Mouse (Mus musculus): ENCODE measurements around the gene Faap20.

Faap20 gene

GRCm38 (mm10) chr4:155284521-155285379, 35.1 kb downstream of the Faap20 start:
- no peak for DNase-seq (ENCODE audit: low spot score in 2 of 2)

DNA sequence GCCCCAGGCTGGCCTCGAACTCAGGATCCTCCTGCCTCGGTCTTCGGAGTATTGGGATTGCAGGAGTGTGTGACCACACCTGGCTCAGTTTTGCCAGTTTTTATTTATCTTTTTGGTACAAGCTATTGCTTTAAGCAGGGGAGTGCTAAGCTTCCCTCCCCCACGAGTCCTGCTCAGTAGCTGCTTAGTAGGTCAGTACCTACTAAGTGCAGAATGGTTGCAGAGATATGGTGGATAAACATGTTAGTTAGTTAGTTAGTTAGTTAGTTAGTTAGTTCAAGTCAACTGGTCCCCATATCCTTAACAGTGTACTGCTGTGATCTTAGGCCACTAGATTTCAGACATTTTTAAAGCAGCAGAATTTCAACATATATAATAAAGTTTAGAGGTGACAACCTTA, 36.5 kb downstream of the Faap20 start:
- no peak for DNase-seq (ENCODE audit: low spot score in 2 of 2)

DNA sequence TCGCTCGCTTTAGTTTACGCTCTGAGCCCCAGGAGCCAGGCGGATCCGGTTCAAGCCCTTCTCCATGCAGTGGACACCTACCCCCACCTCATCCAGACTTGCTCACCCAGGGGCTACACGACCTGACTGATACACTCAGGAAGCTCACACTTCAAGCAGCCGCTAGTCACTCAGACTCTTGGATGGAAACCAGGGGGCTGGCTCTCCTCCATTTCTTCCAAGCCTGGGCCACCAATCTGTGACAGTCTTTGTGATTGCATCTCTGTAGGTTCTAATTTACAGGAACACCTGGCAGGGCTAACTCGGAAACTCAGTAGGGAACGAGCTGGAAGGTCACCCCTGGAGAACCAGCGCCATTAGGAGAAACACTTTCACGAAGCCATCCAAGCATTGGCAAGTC, 38.1 kb downstream of the Faap20 start:
- DNase-seq (ENCODE audit: low spot score in 2 of 2) = no peak

- DNase-seq (ENCODE audit: low spot score in 2 of 2) = no peak
These were observed 39.0 kb downstream of the Faap20 start for GRCm38 (mm10) chr4:155288586-155288985.

- DNase-seq (ENCODE audit: low spot score in 2 of 2) = no peak
These were observed 40.4 kb downstream of the Faap20 start for GRCm38 (mm10) chr4:155290045-155290444.

- DNase-seq (ENCODE audit: low spot score in 2 of 2) = no peak
These were observed 43.3 kb downstream of the Faap20 start for GRCm38 (mm10) chr4:155292863-155293262.

DNA sequence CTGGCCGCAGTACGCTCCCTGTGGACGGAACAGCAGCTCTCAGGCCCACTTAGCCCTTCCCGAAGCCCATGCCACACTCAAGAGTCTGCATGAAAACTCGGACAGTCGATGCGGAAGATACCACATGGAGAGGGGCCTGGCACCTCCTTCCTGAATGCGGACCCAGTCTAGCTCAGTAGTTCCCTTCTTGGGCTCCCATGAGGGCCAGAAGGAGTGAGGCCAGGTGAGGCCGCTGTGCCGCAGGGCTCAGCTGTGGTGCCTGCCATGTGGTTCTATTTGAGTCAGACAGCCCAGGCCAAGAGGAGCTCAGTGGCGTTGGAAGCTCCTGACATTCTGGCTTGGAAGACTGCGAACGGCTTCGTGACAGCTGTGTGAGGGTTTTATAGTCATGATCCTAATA, 44.8 kb downstream of the Faap20 start:
- DNase-seq (ENCODE audit: low spot score in 2 of 2) = no peak

GRCm38 (mm10) chr4:155295026-155295590, 45.5 kb downstream of the Faap20 start:
- no peak for DNase-seq (ENCODE audit: low spot score in 2 of 2)

GRCm38 (mm10) chr4:155295996-155296395, 46.4 kb downstream of the Faap20 start:
- DNase-seq (ENCODE audit: low spot score in 2 of 2) = no peak

DNA sequence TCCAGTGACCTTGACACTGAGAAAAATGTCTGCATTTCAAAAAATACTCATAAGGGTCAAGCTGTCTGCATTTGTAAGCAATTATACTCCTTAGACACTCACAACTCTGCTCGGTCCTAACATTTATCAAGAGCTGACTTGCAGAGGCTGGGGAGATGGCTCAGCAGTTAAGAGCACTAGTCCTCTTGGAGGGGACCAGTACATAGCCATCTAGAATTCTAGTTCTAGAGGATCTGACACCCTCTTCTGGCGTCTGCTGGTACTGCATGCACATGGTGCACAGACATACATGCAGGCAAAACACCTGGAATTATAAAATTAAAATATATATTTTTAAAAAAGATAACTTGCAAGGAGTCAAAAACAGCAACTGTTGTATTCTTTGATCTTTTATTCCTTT, 47.5 kb downstream of the Faap20 start:
- DNase-seq (ENCODE audit: low spot score in 2 of 2) = no peak

DNA sequence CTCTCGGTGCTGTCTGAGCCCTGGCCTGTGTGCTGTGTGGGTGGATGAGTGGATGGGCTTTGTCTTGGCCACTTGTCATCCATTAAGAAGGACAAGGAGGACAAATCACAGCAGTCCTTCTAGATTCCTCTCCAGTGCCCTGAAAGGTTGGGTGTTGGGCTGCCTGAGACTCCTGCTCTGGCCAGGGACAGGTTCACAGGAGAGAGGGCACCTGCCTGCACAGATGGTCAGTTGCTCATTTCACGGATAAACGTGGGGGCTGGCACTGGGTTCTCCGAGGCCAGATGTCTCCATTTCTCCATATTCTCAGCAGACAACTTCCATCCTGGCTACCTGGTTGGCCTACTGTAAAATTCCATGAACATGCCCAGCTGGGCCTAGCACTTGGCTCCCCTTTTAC, 49.2 kb downstream of the Faap20 start:
- DNase-seq (ENCODE audit: low spot score in 2 of 2) = no peak

DNA sequence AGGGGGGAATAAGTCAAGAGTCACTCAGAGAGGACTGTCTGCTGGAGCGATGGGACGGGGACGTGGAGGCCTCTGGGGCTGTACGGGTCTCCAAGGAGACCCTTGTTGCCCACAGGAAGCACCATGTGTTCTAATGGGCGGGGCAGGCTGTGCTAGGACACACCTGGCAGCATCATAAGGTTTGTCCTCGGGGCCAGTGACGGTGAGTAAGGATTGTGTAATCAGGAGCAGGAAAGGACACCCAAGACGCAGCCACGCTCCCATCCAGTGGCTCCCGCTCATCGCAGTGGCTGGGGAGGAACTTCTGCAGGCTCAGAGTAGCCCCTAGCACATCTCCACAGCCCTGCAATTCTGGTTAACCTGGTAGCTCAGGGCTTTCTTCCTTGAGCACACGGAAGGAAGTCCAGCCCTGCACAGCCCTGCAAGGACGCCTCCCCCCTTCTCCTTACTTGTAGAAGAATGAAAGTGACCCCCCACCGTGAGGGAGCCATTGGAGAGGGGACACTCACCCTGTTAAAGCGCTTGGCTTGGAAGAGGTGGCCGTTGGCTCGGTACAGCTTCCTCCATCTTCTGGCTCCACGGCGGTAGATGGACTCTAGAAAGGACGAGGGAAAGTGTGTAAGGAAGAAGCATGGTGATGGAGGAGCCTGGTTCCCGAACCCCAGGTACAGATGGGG, 51.0 kb downstream of the Faap20 start:
- no peak for DNase-seq (ENCODE audit: low spot score in 2 of 2)

DNA sequence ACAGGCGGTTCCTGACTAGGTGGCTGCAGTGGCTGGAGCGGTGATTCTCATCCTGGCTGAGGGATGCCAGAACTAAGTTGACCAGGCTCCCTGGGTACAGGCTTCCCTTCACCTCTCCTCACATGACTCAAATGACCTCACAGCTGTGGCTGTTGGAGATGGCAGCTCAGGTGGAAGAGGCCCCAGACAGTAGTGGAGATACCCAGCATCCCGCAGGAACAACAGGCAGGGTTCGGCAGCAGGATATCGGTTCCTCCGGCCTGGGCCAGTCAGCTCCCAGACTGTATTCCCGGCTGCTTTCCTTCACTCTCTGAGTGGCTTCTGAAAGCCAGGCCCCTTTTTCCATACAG, 51.5 kb downstream of the Faap20 start:
- no peak for DNase-seq (ENCODE audit: low spot score in 2 of 2)

DNA sequence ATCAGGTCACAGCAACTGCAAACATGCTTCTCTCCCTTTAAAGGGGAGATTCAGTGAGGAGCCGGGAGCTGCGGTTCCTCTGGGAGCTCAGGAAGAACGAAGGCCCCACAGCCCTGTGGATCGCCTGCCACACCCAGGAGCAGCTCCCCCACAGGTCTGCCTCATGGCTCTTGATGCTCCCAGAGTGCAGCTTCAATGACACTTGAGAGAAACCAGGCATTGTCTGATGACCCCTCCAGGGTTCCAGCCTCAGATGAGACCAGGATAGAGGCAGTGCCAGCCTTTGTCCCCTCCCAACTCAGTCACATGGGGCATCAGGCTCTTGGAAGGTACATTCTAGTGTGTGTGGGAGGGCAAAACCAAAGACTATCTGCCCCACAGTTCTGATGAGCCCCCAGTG, 52.4 kb downstream of the Faap20 start:
- DNase-seq (ENCODE audit: low spot score in 2 of 2) = no peak

DNA sequence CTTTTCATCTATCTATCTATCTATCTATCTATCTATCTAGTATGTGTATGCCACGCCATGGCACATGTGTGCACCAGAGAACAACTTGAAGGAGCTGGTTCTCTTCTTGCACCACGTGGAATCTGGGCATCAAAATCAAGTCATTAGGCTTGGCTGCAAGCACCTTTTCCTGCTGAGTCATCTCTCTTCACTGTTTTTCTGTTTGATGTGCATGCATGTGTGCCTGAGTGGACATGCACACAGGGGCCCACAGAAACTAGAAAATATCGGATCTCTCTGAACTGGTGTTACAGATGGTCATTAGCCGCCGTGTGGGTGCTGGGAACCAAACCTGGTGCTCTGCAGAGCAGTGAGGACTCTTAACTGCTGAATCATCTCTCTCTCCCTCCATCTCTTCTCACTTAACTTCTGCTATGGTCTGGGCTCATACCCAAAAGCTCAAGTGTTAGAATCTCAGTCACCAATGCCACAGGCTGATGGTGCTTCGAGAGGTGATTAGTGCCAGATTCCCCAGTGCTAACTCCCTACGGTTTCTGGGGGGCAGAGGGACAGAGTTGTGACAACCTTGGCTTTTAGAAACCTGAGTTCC, 55.0 kb downstream of the Faap20 start:
- no peak for DNase-seq (ENCODE audit: low spot score in 2 of 2)

DNA sequence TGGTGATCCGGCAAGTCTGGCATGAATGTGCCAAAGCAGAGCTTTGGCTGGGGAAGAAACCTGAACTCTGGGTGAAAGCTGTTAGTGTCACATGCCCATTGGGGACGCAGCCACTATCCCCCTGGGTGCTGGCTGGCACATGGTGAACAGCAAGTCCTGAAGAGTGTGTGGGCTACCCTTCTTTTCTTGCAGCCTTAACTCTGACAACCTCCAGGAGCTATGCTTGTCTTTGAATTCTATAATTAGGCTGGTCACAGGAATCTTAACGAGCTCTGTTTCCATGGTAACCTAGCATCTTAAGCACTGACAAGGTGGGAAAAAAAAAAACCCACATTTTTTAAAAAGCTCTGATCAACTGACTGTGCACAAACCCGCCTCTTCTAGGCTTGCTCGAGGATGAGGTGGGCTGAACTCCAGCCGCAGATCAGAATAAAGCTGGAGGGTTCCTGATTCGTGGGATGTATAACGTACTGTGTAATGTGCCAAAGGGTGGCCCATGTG, 56.0 kb downstream of the Faap20 start:
- DNase-seq (ENCODE audit: low spot score in 2 of 2) = no peak

Measured in spleen, postnatal 4 days (tissue).